Mouse (Mus musculus): ENCODE measurements around the gene Csnk2a1. TPM values are rescaled to one million over a fixed set of nuclear protein-coding genes. Genes with fewer than 3 reads are reported as not detected.

The Csnk2a1 gene
- polyA plus RNA-seq, 1 experiment, result 134 TPM

GRCm38 (mm10) chr2:152292475-152292874 lies 65.8 kb downstream of the Csnk2a1 start:
- Histone ChIP-seq H3K4me3 (ENCODE audit: insufficient read depth, low read length) (no peak overlapping the region), H3K27ac (ENCODE audit: insufficient read depth, low read length) (no peak overlapping the region), H3K4me1 (ENCODE audit: control insufficient read depth, insufficient read depth, low read length) (peaks cover 7% of the 10 kb centered on the region)
- no peak for TF ChIP-seq POLR2A (IDR thresholded peaks at IDR 0.05; ENCODE audit: low read depth, low read length)
- TF ChIP-seq CTCF (IDR thresholded peaks at IDR 0.05; ENCODE audit: borderline replicate concordance, insufficient read depth, low read length), result no peak

- H3K4me1 ChIP-seq (ENCODE audit: control insufficient read depth, insufficient read depth, low read length), result peaks cover 8% of the 10 kb centered on the region
- peak overlapping the region; percentile 63 for H3K4me3 ChIP-seq (ENCODE audit: insufficient read depth, low read length)
- H3K27ac ChIP-seq (ENCODE audit: insufficient read depth, low read length), result no peak overlapping the region
- TF ChIP-seq POLR2A (IDR thresholded peaks at IDR 0.05; ENCODE audit: low read depth, low read length) (no peak), CTCF (IDR thresholded peaks at IDR 0.05; ENCODE audit: borderline replicate concordance, insufficient read depth, low read length) (no peak)
Measured at GRCm38 (mm10) chr2:152293179-152293726, 66.6 kb downstream of the Csnk2a1 start.

- Histone ChIP-seq H3K4me3 (ENCODE audit: insufficient read depth, low read length) (peak within 1 kb of the TSS; percentile 92), H3K4me1 (ENCODE audit: control insufficient read depth, insufficient read depth, low read length) (peaks cover 8% of the 10 kb centered on the region), H3K27ac (ENCODE audit: insufficient read depth, low read length) (0 out of 2 replicates have a peak within 1 kb of the TSS, but pooled peaks have one; percentile 48)
- no peak for TF ChIP-seq CTCF (IDR thresholded peaks at IDR 0.05; ENCODE audit: borderline replicate concordance, insufficient read depth, low read length)
- TF ChIP-seq POLR2A (IDR thresholded peaks at IDR 0.05; ENCODE audit: low read depth, low read length), result peak; percentile 89
Measured at GRCm38 (mm10) chr2:152293727-152294475, 67.3 kb downstream of the Csnk2a1 start, which contains the start of gene Tbc1d20. Gene Tbc1d20 (plus strand): TSS chr2:152293828.

GRCm38 (mm10) chr2:152294541-152294940 lies 67.9 kb downstream of the Csnk2a1 start:
- no peak overlapping the region for H3K27ac ChIP-seq (ENCODE audit: insufficient read depth, low read length)
- TF ChIP-seq POLR2A (IDR thresholded peaks at IDR 0.05; ENCODE audit: low read depth, low read length), result no peak; the same call in 1 of the 2 replicates
- no peak for TF ChIP-seq CTCF (IDR thresholded peaks at IDR 0.05; ENCODE audit: borderline replicate concordance, insufficient read depth, low read length)

GRCm38 (mm10) chr2:152302862-152303261 lies 76.2 kb downstream of the Csnk2a1 start:
- Histone ChIP-seq H3K4me1 (ENCODE audit: control insufficient read depth, insufficient read depth, low read length) (no peaks in the 10 kb centered on the region), H3K4me3 (ENCODE audit: insufficient read depth, low read length) (no peak overlapping the region), H3K27ac (ENCODE audit: insufficient read depth, low read length) (no peak overlapping the region)
- TF ChIP-seq POLR2A (IDR thresholded peaks at IDR 0.05; ENCODE audit: low read depth, low read length) (no peak), CTCF (IDR thresholded peaks at IDR 0.05; ENCODE audit: borderline replicate concordance, insufficient read depth, low read length) (no peak)

More at GRCm38 (mm10) chr2:152294541-152294940, 67.9 kb downstream of the Csnk2a1 start:
- Histone ChIP-seq H3K4me1 (ENCODE audit: control insufficient read depth, insufficient read depth, low read length) (peaks cover 8% of the 10 kb centered on the region), H3K4me3 (ENCODE audit: insufficient read depth, low read length) (peak overlapping the region; percentile 92)

GRCm38 (mm10) chr2:152303781-152304180 lies 77.1 kb downstream of the Csnk2a1 start:
- no peak overlapping the region for H3K4me3 ChIP-seq (ENCODE audit: insufficient read depth, low read length)
- no peaks in the 10 kb centered on the region for H3K4me1 ChIP-seq (ENCODE audit: control insufficient read depth, insufficient read depth, low read length)
- H3K27ac ChIP-seq (ENCODE audit: insufficient read depth, low read length), result no peak overlapping the region
- TF ChIP-seq POLR2A (IDR thresholded peaks at IDR 0.05; ENCODE audit: low read depth, low read length) (no peak), CTCF (IDR thresholded peaks at IDR 0.05; ENCODE audit: borderline replicate concordance, insufficient read depth, low read length) (no peak)

- Histone ChIP-seq H3K4me3 (ENCODE audit: insufficient read depth, low read length) (no peak overlapping the region), H3K4me1 (ENCODE audit: control insufficient read depth, insufficient read depth, low read length) (no peaks in the 10 kb centered on the region), H3K27ac (ENCODE audit: insufficient read depth, low read length) (no peak overlapping the region)
- no peak for TF ChIP-seq POLR2A (IDR thresholded peaks at IDR 0.05; ENCODE audit: low read depth, low read length)
- no peak for TF ChIP-seq CTCF (IDR thresholded peaks at IDR 0.05; ENCODE audit: borderline replicate concordance, insufficient read depth, low read length)
Measured at GRCm38 (mm10) chr2:152305480-152305879, 78.8 kb downstream of the Csnk2a1 start.

GRCm38 (mm10) chr2:152307186-152307585 lies 80.5 kb downstream of the Csnk2a1 start:
- no peaks in the 10 kb centered on the region for H3K4me1 ChIP-seq (ENCODE audit: control insufficient read depth, insufficient read depth, low read length)
- no peak for TF ChIP-seq CTCF (IDR thresholded peaks at IDR 0.05; ENCODE audit: borderline replicate concordance, insufficient read depth, low read length)
- no peak for TF ChIP-seq POLR2A (IDR thresholded peaks at IDR 0.05; ENCODE audit: low read depth, low read length)
- H3K4me3 ChIP-seq (ENCODE audit: insufficient read depth, low read length), result no peak overlapping the region
- no peak overlapping the region for H3K27ac ChIP-seq (ENCODE audit: insufficient read depth, low read length)

- TF ChIP-seq CTCF (IDR thresholded peaks at IDR 0.05; ENCODE audit: borderline replicate concordance, insufficient read depth, low read length) (no peak), POLR2A (IDR thresholded peaks at IDR 0.05; ENCODE audit: low read depth, low read length) (no peak)
- Histone ChIP-seq H3K4me3 (ENCODE audit: insufficient read depth, low read length) (no peak overlapping the region), H3K27ac (ENCODE audit: insufficient read depth, low read length) (no peak overlapping the region), H3K4me1 (ENCODE audit: control insufficient read depth, insufficient read depth, low read length) (no peaks in the 10 kb centered on the region)
Measured at GRCm38 (mm10) chr2:152312996-152313395, 86.4 kb downstream of the Csnk2a1 start.

GRCm38 (mm10) chr2:152313926-152314325 lies 87.3 kb downstream of the Csnk2a1 start:
- no peak for TF ChIP-seq POLR2A (IDR thresholded peaks at IDR 0.05; ENCODE audit: low read depth, low read length)
- TF ChIP-seq CTCF (IDR thresholded peaks at IDR 0.05; ENCODE audit: borderline replicate concordance, insufficient read depth, low read length), result no peak
- H3K4me3 ChIP-seq (ENCODE audit: insufficient read depth, low read length), result no peak overlapping the region
- H3K27ac ChIP-seq (ENCODE audit: insufficient read depth, low read length), result no peak overlapping the region
- H3K4me1 ChIP-seq (ENCODE audit: control insufficient read depth, insufficient read depth, low read length), result no peaks in the 10 kb centered on the region

Data from embryonic fibroblast, embryonic 13.5 days (primary cell).